In the genomic region with DNA sequence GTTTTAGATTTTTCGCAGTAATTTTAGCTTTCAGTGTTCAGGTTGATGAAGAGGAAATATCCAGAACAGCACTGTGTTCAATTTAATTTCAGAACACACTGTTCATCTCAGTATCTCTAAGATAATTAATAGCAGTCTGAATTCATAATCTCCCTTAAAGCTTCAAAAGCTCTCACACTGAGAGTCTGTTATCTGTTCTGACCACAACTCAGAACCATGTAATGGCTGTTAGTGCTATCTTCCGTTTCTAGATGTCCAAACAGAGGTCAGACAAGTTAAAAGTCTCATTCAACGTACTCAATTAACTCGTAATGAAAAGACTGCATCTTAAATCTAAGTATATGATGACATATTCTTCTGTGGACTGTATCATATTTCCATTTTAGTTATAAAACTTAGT, we compare ENCODE assay signal across 16 mouse cellular contexts.
"Had no signal": no experiment of that assay in that cellular context is flagged by ENCODE, and none has a peak within 500 bp of the region (broad histone marks: within the 10 kb centered on the region; RNA-seq: fewer than 3 reads in every experiment).

No protein-coding gene starts in this region.

- H3K4me3 ChIP-seq: liver, embryonic 15.5 days; megakaryocyte, embryonic 14.5 days; midbrain, embryonic 10.5 days; midbrain, embryonic 13.5 days; midbrain, embryonic 15.5 days; neural tube, embryonic 12.5 days had no signal

- H3K27ac ChIP-seq: liver, embryonic 15.5 days; midbrain, embryonic 10.5 days; midbrain, embryonic 13.5 days; midbrain, embryonic 15.5 days; neural tube, embryonic 12.5 days had no signal

- H3K36me3 ChIP-seq: liver, embryonic 15.5 days; midbrain, embryonic 10.5 days; midbrain, embryonic 13.5 days; midbrain, embryonic 15.5 days; neural tube, embryonic 12.5 days had no signal

- H3K9ac ChIP-seq: liver, embryonic 15.5 days; lung, embryonic 14.5 days; midbrain, embryonic 13.5 days; midbrain, embryonic 15.5 days; neural tube, embryonic 12.5 days had no signal

- H3K4me2 ChIP-seq: liver, embryonic 15.5 days; lung, embryonic 14.5 days; midbrain, embryonic 13.5 days; midbrain, embryonic 15.5 days; neural tube, embryonic 12.5 days had no signal

- ATAC-seq: midbrain, embryonic 13.5 days; midbrain, embryonic 15.5 days had no signal

- DNase-seq: lung, adult 18-20 months; lung, embryonic 14.5 days; lung, postnatal 10 days; lung, postnatal 4 days; right cerebral cortex, postnatal 14 days; right cerebral cortex, postnatal 4 days; spleen, adult 18-20 months; thymus, adult 18-20 months; thymus, postnatal 14 days; thymus, postnatal 36 days had no signal

- H3K9me3 ChIP-seq: liver, embryonic 15.5 days; megakaryocyte, embryonic 14.5 days; midbrain, embryonic 10.5 days; midbrain, embryonic 13.5 days; midbrain, embryonic 15.5 days; neural tube, embryonic 12.5 days had no signal

- H3K27me3 ChIP-seq: liver, embryonic 15.5 days; megakaryocyte, embryonic 14.5 days; midbrain, embryonic 13.5 days; midbrain, embryonic 15.5 days; neural tube, embryonic 12.5 days had no signal

- H3K4me1 ChIP-seq: liver, embryonic 15.5 days; megakaryocyte, embryonic 14.5 days; midbrain, embryonic 10.5 days; midbrain, embryonic 13.5 days; midbrain, embryonic 15.5 days; neural tube, embryonic 12.5 days had no signal
